Mouse (Mus musculus) MN1 (cell line): ENCODE measurements around the gene Gps1.
A peak's percentile ranks its signal among the peaks of the same experiment; 100 is the strongest.
"Not testable (repeated sequence)": the region's sequence is repeated elsewhere in the genome, so short reads cannot be mapped to it uniquely, and the experiment has no call there.

ENCODE experiments used
- DNase-seq: peaks from one replicate; pipeline ENCODE4 v3.0.0-alpha.2; 2016; ENCODE audit warnings: low spot score

Gps1 gene

DNA sequence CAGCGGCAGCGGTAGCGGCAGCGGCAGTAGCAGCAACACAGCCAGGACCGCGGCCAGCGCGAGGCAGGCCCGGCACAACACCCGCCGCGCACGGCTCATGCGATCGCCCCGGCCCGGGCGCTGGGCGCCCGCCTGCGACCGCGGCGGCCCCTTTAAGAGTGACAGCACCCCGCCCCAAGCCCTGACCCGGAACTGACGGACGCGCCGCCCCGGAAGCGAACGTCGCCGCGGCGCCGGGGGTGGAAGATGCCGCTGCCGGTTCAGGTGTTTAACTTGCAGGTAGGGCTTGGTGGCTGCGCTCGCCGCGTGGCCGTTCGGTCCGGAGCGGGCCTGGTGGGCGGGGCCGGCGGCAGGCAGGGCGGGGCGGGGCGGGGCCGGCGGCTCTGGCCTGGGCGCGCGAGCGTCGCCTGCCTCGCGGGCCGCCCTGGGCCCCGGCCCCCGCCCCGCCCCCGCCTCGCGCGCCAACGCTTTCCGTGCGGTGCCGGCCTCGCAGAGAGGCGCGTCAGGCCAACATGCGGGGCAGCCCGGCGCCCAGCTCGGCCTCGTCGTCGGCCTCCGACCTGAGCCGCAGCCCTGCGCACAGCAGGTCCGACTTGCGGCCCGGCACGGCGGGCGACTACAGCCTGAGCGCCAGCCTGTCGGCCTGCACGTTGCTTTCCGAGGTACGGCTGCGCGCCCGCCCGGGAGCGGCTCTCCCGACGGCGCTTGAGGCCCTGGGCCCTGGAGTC is at the start of gene Gps1, which contains the start of gene Rfng:
TSS of gene Gps1 (plus strand) at position 209 of the 728 bp plus-strand sequence.
TSS of gene Rfng (minus strand) at position 144 of the 728 bp plus-strand sequence.
- DNase-seq = peak; percentile 82

DNA sequence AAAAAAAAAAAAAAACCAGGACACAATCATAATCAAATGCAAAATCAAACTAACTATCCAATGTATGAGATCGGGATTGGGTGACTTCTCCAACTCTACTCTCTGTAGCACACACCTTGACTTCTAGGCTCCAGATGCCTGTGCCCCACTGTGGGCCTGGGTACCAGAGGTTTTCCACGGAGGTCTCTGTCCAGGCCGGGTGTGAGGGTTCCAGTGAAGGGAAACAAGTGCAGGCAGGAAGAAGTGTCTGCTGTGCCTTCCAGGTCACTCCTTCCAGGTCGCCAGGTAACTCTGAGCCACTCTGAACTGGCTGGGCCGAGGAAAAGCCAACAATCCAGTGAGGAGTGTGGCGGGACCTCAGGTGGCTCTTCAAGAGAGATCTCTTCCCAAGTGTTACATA is 47.6 kb upstream of the Gps1 start:
- no peak for DNase-seq

DNA sequence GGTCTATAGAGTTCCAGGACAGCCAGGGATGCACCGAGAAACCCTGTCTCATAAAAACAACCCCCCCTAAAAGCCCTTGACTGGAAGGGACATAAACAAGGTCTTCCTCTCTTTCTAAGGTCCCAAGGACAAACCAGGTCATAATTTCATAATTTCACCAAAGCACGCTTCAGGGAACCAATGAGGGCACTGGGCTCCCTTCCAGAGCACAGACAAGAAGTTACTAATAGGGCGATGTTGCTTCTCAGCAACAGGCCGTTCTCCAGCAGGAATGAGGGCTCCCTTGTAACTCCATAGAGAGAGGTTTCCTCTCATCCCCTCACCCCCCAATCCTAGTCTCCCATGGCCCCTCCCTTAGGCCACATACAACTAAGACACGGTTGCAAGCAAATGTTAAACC is 43.1 kb upstream of the Gps1 start:
- no peak for DNase-seq

- DNase-seq = no peak
Measured at GRCm38 (mm10) chr11:120744121-120744701, 39.9 kb upstream of the Gps1 start.

GRCm38 (mm10) chr11:120747974-120748373 is 36.1 kb upstream of the Gps1 start:
- DNase-seq = no peak

DNA sequence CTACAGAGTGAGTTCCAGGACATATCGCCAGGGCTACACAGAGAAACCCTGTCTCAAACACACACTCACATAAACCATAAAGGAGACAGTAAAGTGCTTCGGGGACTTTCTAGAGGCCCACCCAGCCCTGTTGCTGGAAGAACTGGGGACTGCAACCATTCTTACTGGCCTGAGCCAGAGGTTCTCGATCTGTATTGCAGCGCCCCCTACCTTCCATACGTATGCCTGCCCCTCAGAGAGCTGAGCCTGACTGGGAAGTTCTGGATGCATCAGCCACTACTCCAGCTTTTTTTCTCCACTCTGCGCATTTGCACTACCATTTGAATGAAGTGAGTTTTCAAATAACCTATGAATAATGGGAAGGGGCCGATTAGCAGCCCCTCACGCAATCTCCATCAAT is 34.6 kb upstream of the Gps1 start:
- peak; percentile 44 for DNase-seq

GRCm38 (mm10) chr11:120751606-120752005 is 32.5 kb upstream of the Gps1 start:
- no peak for DNase-seq

GRCm38 (mm10) chr11:120760236-120760635 is 23.8 kb upstream of the Gps1 start:
- DNase-seq = no peak

DNA sequence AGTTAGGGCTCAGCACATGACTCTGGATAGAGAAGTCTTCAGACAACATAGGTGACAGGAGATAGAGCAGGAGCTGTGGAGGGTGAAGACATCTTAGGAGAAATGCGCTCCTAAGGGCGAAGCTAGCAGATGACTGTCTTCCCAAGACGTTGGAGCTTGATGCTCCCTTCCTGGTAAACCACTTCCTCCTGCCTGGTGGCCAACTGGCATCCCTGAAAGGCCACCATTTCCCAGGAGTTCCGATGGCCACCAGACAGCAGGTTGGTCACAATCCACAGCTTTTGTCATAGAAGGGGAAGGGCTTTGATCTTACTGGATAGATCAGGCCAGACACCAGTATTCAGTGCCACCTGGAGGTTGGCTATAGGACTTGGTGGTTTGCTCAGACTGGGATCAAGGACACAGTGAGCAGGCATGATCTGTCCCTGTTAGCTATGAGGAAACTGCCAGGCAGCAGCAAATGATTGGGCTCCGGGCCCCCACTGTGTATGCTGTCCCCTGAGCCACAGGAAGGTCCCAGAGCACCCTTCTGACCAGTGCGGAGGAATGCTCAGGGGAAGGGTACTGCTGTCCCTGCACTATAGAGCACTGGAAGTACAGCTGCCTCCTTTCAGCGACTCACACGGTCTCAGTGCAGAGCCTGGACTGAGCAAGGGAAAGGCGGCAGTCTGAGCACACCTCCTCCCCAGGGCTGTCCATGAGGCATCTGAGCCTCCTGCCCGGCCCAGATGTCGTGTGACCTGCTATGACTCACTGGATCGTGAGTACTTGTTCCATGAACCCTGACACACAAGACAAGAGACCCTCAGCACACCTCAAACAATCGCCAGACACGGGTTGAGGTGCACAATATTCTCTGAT is 22.0 kb upstream of the Gps1 start:
- DNase-seq = peak; percentile 74

DNA sequence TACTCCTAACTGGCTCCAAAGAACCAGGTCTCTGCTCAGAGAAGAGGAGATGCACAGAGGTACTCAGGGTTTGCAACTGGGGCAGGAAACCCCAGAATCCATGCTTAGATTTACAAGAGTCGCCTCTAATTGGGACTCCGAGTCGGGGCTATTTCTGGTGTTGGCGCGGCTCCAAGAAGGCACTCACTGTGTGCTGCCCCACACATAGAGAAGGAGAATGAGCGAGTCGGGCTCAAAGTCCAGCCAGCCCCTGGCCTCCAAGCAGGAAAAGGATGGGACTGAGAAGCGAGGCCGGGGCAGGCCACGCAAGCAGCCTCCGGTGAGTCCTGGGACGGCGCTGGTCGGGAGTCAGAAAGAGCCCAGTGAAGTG is 21.4 kb upstream of the Gps1 start, which contains the start of gene Hmga1b:
TSS of gene Hmga1b (plus strand) at position 123 of the 370 bp plus-strand sequence.
- DNase-seq = not testable (repeated sequence)

- DNase-seq = not testable (repeated sequence)
Measured at GRCm38 (mm10) chr11:120763121-120763999, 20.7 kb upstream of the Gps1 start.

GRCm38 (mm10) chr11:120767023-120767422 is 17.0 kb upstream of the Gps1 start:
- DNase-seq = not testable (repeated sequence)

DNA sequence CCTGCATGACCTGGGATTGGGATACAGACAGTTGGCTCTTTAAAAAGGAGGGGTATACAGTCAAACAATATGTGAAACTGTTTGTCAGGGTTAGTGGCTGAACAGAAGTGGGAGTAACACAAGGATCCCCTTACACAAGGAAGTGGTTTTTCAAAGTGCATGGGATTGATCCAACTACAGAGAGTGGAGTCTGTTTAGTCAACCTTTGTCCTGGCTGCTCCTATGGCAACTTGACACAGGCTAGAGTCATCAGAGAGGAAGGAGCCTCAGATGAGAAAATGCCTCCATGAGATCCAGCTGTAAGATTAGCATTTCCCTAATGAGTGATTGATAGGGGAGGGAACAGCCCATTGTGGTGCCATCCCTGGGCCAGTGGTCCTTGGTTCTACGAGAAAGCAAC is 15.9 kb upstream of the Gps1 start:
- DNase-seq = no peak

DNA sequence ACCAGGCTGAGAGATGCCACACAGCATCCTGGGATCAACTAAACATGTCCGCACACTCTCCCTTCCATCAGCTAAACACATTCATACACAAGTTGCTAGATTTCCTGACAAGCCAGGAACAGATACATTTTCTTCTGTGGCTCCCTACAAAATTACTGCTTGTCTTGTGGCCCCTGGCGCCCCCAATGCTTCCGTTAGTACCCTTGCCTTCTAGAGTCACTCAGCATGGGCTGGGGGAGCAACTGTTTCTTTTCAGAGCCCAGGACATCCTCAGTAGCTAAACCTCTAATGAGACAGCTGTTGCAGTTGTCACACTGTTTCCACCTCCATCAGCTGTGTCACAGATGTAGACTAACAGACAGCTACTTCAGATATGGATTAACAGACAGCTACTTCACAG is 11.3 kb upstream of the Gps1 start:
- no peak for DNase-seq

- DNase-seq = no peak
Measured at GRCm38 (mm10) chr11:120773463-120774190, 10.4 kb upstream of the Gps1 start.

- DNase-seq = peak; percentile 93
Measured at GRCm38 (mm10) chr11:120775774-120776469, 8.2 kb upstream of the Gps1 start.

DNA sequence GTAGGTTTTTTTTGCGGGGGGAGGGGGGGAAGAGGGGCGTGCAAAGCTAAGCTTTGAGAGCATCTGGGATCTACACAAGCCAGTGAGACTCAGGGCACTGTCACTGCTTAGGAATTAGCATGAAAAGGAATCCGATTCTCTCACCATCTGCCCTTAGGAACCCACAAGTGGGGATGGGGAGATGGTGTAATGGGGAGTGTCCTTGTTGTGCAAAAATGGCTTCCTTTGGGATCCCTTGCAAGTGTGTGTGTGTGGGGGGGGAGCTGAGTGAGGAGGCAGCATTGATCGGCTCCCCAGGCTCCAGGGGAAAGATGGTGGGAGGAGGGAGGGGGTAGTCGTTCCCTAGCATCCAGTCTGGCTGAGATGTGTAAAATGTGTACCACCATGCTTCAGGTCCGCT is 6.9 kb upstream of the Gps1 start:
- no peak for DNase-seq

DNA sequence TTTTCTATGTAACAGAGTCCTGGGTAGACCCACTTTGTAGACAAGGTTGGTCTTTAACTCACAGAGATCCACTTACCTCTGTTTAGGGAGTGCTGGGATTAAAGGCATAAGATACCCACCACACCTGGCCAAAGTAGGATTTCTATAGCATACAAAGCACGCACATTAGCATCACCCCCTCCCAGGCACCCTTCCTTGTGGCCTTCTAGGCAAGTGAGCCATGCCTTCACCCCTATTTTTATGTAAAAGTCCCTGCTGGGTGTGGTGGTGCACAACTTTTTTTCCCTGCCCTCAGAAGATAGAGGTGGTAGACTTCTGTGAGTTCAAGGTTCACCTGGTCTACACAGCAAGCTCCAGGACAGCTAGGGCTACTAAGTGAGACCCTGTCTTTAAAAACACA is 4.2 kb upstream of the Gps1 start:
- DNase-seq = no peak

- not testable (repeated sequence) for DNase-seq
Measured at GRCm38 (mm10) chr11:120781361-120781760, 2.7 kb upstream of the Gps1 start.

DNA sequence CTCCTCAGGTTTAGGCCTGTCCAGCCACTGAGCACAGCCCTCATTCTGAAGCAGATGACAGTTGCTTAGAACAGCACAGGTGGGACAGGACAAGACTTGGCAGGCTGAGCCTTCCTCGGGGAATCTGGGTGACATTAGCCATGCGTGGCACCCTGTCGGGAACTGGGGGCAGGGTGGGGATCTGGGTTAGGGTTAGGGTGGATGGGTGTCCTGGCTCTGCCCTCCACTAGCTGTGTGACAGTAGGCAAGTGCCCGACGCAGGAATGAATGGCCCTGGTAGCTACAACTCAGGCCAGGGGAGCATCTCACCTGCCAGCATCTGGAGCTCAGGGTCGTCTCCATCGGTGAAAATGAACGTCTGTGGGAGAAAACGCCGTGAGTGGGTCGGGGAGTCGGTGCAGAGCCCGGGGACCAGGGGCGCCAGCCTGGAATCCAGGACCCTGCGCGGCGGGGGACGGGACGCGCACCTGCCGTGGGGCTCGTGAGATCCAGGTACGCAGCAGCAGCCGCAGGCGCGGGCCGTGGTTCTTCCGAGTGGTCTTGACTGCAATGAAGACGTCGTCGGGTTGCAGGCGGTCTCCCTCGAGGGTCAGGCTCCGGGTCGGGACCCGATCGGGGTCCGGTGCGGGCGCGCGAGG is 527 bp upstream of the Gps1 start:
- DNase-seq = no peak
